In the genomic region with DNA sequence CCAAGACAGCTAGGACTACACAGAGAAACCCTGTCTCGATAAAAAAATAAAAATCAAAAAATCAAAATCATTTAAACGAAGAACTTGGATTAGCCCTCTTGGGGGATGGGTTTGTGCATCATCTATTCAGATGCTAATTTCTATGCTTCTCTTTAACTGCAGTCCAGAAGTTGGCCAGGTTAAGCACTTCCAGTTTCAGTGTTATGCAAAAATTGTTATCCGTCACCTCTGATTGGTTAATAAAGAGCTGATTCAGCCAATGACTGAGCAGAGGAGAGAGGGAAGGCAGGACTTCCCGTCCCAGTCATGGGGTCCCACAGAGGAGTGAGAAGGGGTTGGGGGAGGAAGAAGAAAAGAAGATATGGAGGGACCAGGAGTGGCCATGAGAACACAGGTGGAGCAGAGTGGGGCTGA, we compare ENCODE assay signal across 1 mouse cellular context.
TF ChIP-seq lines count a peak whose summit lies in the region.

No protein-coding gene starts in this region.

TF ChIP-seq in MEL, 35 proteins besides CTCF, POLR2A, EP300 and RAD21 (continued from another document):
- TF ChIP-seq POLR2AphosphoS2 (IDR thresholded peaks at IDR 0.05; ENCODE audit: low read length) (0 out of 2 replicates have a peak, but pooled peaks have one; percentile 35), POLR2AphosphoS5 (IDR thresholded peaks at IDR 0.05; ENCODE audit: borderline replicate concordance, low read depth, low read length) (no peak), TCF12 (IDR thresholded peaks at IDR 0.05; ENCODE audit: low read depth, low read length) (no peak), SMC3 (IDR thresholded peaks at IDR 0.05; ENCODE audit: low read depth, low read length) (no peak), TAL1 (IDR thresholded peaks at IDR 0.05; ENCODE audit: low read length) (no peak), RCOR1 (IDR thresholded peaks at IDR 0.05; ENCODE audit: low read depth, low read length) (no peak), MXI1 (IDR thresholded peaks at IDR 0.05; ENCODE audit: low read depth, low read length) (peak; percentile 69; the same call in 1 of the 2 replicates), E2F4 (IDR thresholded peaks at IDR 0.05; ENCODE audit: borderline replicate concordance, low read depth, low read length) (0 out of 2 replicates have a peak, but pooled peaks have one; percentile 11), NELFE (IDR thresholded peaks at IDR 0.05; ENCODE audit: low read depth, low read length) (peak; percentile 37), MAZ (IDR thresholded peaks at IDR 0.05; ENCODE audit: low read depth, low read length) (no peak), CHD2 (IDR thresholded peaks at IDR 0.05; ENCODE audit: low read length) (peak; percentile 70), GABPA (IDR thresholded peaks at IDR 0.05; ENCODE audit: low read depth, low read length) (no peak), KAT2A (conservative IDR thresholded peaks at IDR 0.05; ENCODE audit: low read depth, low read length) (peak; percentile 22; the same call in 1 of the 2 replicates), UBTF (IDR thresholded peaks at IDR 0.05; ENCODE audit: borderline replicate concordance, insufficient read depth, low read depth, low read length) (no peak), USF2 (IDR thresholded peaks at IDR 0.05; ENCODE audit: borderline replicate concordance in 1 of 2, insufficient read depth in 1 of 2, low read depth in 1 of 2, low read length in 2 of 2) (no peak), ZKSCAN1 (IDR thresholded peaks at IDR 0.05; ENCODE audit: low read depth, low read length) (no peak), MYB (IDR thresholded peaks at IDR 0.05; ENCODE audit: low read depth, low read length) (no peak), JUND (IDR thresholded peaks at IDR 0.05; ENCODE audit: low read depth, low read length) (no peak), MAX (IDR thresholded peaks at IDR 0.05; ENCODE audit: low read length) (0 out of 2 replicates have a peak, but pooled peaks have one; percentile 23), TBP (IDR thresholded peaks at IDR 0.05; ENCODE audit: low read depth, low read length) (peak; percentile 42; the same call in 1 of the 2 replicates), NRF1 (IDR thresholded peaks at IDR 0.05; ENCODE audit: insufficient read depth, low read depth, low read length, poor library complexity, severe bottlenecking) (no peak), ZC3H11A (IDR thresholded peaks at IDR 0.05; ENCODE audit: low read depth, low read length) (no peak), HCFC1 (IDR thresholded peaks at IDR 0.05; ENCODE audit: low read depth, low read length) (peak; percentile 79), SIN3A (IDR thresholded peaks at IDR 0.05; ENCODE audit: low read length) (peak; percentile 85), MAFK (IDR thresholded peaks at IDR 0.05; ENCODE audit: borderline replicate concordance, low read depth, low read length) (0 out of 2 replicates have a peak, but pooled peaks have one; percentile 25), MEF2A (IDR thresholded peaks at IDR 0.05; ENCODE audit: extremely low read depth, insufficient replicate concordance, low read depth, low read length, poor library complexity, severe bottlenecking) (no peak), ZNF384 (IDR thresholded peaks at IDR 0.05; ENCODE audit: low read depth, low read length) (no peak), ETS1 (IDR thresholded peaks at IDR 0.05; ENCODE audit: low read depth, low read length) (0 out of 2 replicates have a peak, but pooled peaks have one; percentile 42), ELF1 (IDR thresholded peaks at IDR 0.05; ENCODE audit: low read depth, low read length) (peak; percentile 62), BHLHE40 (IDR thresholded peaks at IDR 0.05; ENCODE audit: borderline replicate concordance, low read depth, low read length) (no peak)
